Mouse (Mus musculus) forebrain, embryonic 10.5 days (tissue): ENCODE measurements around the gene Traf2. TPM values are rescaled to one million over a fixed set of nuclear protein-coding genes. Genes with fewer than 3 reads are reported as not detected.

Source experiments
- DNase-seq: peaks from one replicate; pipeline ENCODE4 v3.0.0-alpha.2; 2017; ENCODE audit warnings: low spot score; ENCODE audit errors: extremely low spot score
- H3K27ac ChIP-seq: fragments of 300-500 bp; sonication (generic); 2 replicates; pipeline ENCODE4 v1.5.1; 2016; ENCODE audit warnings: mild to moderate bottlenecking
- H3K27me3 ChIP-seq: fragments of 300-500 bp; sonication (generic); 2 replicates; pipeline ENCODE4 v1.6.1; 2016; ENCODE audit warnings: mild to moderate bottlenecking; ENCODE audit not compliant: poor library complexity, severe bottlenecking
- H3K36me3 ChIP-seq: fragments of 300-500 bp; sonication (generic); replicated peaks from 2 replicates; pipeline ENCODE4 v1.6.1; 2016; ENCODE audit warnings: mild to moderate bottlenecking, moderate library complexity
- H3K4me1 ChIP-seq: fragments of 300-500 bp; sonication (generic); 2 replicates; pipeline ENCODE4 v1.6.1; 2016
- H3K4me3 ChIP-seq: fragments of 300-500 bp; sonication (generic); 2 replicates; pipeline ENCODE4 v1.5.1; 2016; ENCODE audit warnings: mild to moderate bottlenecking, moderate library complexity
- H3K9me3 ChIP-seq: fragments of 300-500 bp; sonication (generic); 2 replicates; pipeline ENCODE4 v1.6.1; 2016; ENCODE audit warnings: mild to moderate bottlenecking, moderate library complexity
- WGBS: fragments of 180-500 bp; shearing (Covaris S2); methylation state at CpG from one replicate; pipeline ENCODE4 v1.1.7; 2016; 5-methylcytosine and 5-hydroxymethylcytosine counted together
- polyA plus RNA-seq: library from polyadenylated mRNA; unstranded; fragments of >200 nt; fragmentation: Nextera tagmentation; extraction: Ambion mirVana; gene quantifications from 2 replicates; pipeline ENCODE4 v1.2.1, GENCODE M21; 2016

Gene Traf2
- polyA plus RNA-seq, 1 experiment from 2014 or later = 42.6 TPM

DNA sequence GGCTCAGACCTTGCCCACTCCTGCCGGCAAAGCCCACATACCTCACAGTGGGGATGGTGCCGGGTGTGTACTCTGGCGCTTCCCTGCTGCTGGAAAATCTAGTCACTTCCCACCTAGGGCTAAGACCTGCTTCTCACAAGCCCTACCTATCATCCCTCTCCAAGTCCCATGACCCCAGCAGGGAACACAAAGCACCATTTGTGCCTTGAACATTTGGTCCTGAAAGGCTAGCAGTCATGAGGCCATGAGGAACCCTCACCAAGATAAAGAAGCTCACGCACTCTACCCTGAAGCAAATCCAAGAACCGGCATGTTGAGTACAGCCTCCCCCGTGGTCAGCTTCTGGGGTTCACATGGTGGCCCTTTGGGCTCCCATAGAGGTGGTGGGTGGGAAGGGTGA lies 76.8 kb downstream of the Traf2 start, which contains the start of gene Ptgds:
Gene Ptgds, minus strand, starts transcription at position 78 of the 400 bp plus-strand sequence.
- Histone ChIP-seq H3K27ac (no peak within 1 kb of the TSS; the same call in 1 of the 2 replicates), H3K27me3 (no peaks in the 10 kb centered on the region; the same call in 1 of the 2 replicates), H3K9me3 (no peaks in the 10 kb centered on the region), H3K4me1 (peaks cover 31% of the 10 kb centered on the region), H3K36me3 (no peaks in the 10 kb centered on the region), H3K4me3 (no peak within 1 kb of the TSS)
- WGBS = 70% methylated on average over 6 of the region's 6 CpGs
- no peak for DNase-seq

DNA sequence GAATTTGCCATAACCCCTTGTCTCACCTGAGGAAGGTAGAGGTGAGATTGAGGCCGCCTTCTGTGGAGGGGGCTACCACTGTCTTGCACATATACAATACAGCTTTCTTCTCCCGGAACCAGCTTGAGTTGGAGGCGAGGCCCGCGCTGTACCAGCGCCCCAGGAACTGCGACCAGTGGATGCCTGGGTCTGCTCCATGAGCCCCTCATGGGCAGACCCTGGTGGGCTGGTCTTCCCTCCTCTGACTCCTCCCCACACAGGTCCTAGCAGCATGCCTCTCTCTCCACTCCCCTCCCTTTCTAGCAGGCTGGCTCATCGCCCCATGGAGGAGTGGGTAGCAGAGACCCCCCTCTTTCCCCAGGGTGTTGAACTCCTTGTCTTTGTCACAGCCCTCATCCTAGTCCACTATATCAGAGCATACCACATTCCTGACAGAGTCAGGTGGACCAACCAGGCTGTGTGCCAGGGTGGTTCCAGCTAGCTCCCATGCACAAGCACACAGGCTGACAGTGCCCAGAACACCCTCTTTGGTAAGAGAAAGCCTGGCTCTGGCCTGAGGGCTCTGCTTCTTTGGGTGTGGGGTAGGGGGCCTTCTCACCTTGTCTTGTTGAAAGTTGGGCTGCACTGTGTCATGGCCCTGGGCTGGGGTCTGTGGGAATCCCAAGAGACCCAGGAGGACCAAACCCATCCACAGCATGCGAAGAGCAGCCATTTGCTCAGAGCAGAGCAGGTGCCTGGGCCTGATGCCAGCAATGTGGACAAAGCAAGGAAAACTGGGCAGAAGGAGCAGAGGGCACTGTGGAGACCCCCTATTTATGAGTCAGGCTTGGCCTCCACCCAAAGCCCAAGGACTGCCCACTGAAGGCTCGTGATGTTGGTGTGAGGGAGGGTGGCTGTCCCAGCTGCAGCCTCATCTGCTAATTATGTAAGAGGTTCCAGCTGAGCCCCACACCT lies 77.5 kb downstream of the Traf2 start:
- Histone ChIP-seq H3K4me3 (no peak overlapping the region), H3K27ac (no peak overlapping the region; the same call in 1 of the 2 replicates), H3K4me1 (peaks cover 31% of the 10 kb centered on the region), H3K9me3 (no peaks in the 10 kb centered on the region), H3K27me3 (no peaks in the 10 kb centered on the region; the same call in 1 of the 2 replicates), H3K36me3 (no peaks in the 10 kb centered on the region)
- WGBS = 78% methylated on average over 10 of the region's 10 CpGs
- no peak for DNase-seq

Other genes starting within 250 kb of the Traf2 start
- gene Grin1, start 227.8 kb downstream of the Traf2 start, polyA plus RNA-seq = 0.87 and 1.3 TPM in 2 replicates
- 53.5 and 58.9 TPM in 2 replicates for gene Man1b1, start 214.6 kb downstream of the Traf2 start, polyA plus RNA-seq
- 17.6 and 21.8 TPM in 2 replicates for gene Dpp7, start 190.6 kb downstream of the Traf2 start, polyA plus RNA-seq
- gene Uap1l1, start 181.3 kb downstream of the Traf2 start, polyA plus RNA-seq = 7.3 and 7.9 TPM in 2 replicates
- 93.7 and 96.1 TPM in 2 replicates for gene Sapcd2, start 174.6 kb downstream of the Traf2 start, polyA plus RNA-seq
- gene Entpd2, start 151.1 kb downstream of the Traf2 start, polyA plus RNA-seq = 0.11 TPM in 1 of 2 replicates, not detected in the other
- gene Npdc1, start 147.6 kb downstream of the Traf2 start, polyA plus RNA-seq = 53.4 and 62.2 TPM in 2 replicates
- not detected in 2 replicates for gene Fut7, start 123.7 kb downstream of the Traf2 start, polyA plus RNA-seq
- gene Abca2, start 118.2 kb downstream of the Traf2 start, polyA plus RNA-seq = 8.8 and 9.0 TPM in 2 replicates
- 0.57 TPM in 2 replicates for gene Clic3, start 90.1 kb downstream of the Traf2 start, polyA plus RNA-seq
- 12.4 and 15.5 TPM in 2 replicates for gene Paxx, start 85.8 kb downstream of the Traf2 start, polyA plus RNA-seq
- 0.31 TPM in 1 of 2 replicates, not detected in the other for gene Ptgds, start 76.9 kb downstream of the Traf2 start, polyA plus RNA-seq
- not detected in 2 replicates for gene Lcn12, start 53.0 kb downstream of the Traf2 start, polyA plus RNA-seq
- gene Fbxw5, start 46.2 kb downstream of the Traf2 start, polyA plus RNA-seq = 90.7 and 93.9 TPM in 2 replicates
- 6.3 and 7.2 TPM in 2 replicates for gene C8g, start 45.2 kb downstream of the Traf2 start, polyA plus RNA-seq
- gene Edf1, start 10.9 kb upstream of the Traf2 start, polyA plus RNA-seq = 337 and 341 TPM in 2 replicates
- gene Mamdc4, start 27.9 kb upstream of the Traf2 start, polyA plus RNA-seq = 5.0 and 7.0 TPM in 2 replicates
- gene Phpt1, start 28.3 kb upstream of the Traf2 start, polyA plus RNA-seq = 162 and 165 TPM in 2 replicates
- gene Ajm1, start 34.8 kb upstream of the Traf2 start, polyA plus RNA-seq = 0.02 TPM in 1 of 2 replicates, not detected in the other
- 78.3 and 80.8 TPM in 2 replicates for gene Rabl6, start 61.6 kb upstream of the Traf2 start, polyA plus RNA-seq
- gene Ccdc183, start 70.7 kb upstream of the Traf2 start, polyA plus RNA-seq = 0.09 TPM in 2 replicates
- gene Tmem141, start 75.1 kb upstream of the Traf2 start, polyA plus RNA-seq = 16.4 and 17.9 TPM in 2 replicates
- gene Fcna, start 81.1 kb upstream of the Traf2 start, polyA plus RNA-seq = 0.30 and 0.37 TPM in 2 replicates
- gene Lcn8, start 106.2 kb upstream of the Traf2 start, polyA plus RNA-seq = not detected in 2 replicates
- gene Lcn5, start 111.0 kb upstream of the Traf2 start, polyA plus RNA-seq = not detected in 2 replicates
- not detected in 2 replicates for gene Lcn6, start 129.8 kb upstream of the Traf2 start, polyA plus RNA-seq
- gene Lcn10, start 135.8 kb upstream of the Traf2 start, polyA plus RNA-seq = not detected in 2 replicates
- not detected in 2 replicates for gene Obp2a, start 153.1 kb upstream of the Traf2 start, polyA plus RNA-seq
- gene Bmyc, start 159.8 kb upstream of the Traf2 start, polyA plus RNA-seq = 75.6 and 76.1 TPM in 2 replicates
- gene Obp2b, start 190.1 kb upstream of the Traf2 start, polyA plus RNA-seq = not detected in 2 replicates
- gene Lcn3, start 218.6 kb upstream of the Traf2 start, polyA plus RNA-seq = not detected in 2 replicates
- not detected in 2 replicates for gene Lcn11, start 230.1 kb upstream of the Traf2 start, polyA plus RNA-seq
- gene Gm13539, start 235.3 kb upstream of the Traf2 start, polyA plus RNA-seq = not detected in 2 replicates